Mouse (Mus musculus): ENCODE data around the gene Tppp3. TPM values are rescaled to one million over a fixed set of nuclear protein-coding genes. Genes with fewer than 3 reads are reported as not detected.

Tppp3 gene
- 588 TPM for polyA plus RNA-seq (2014; fragmentation: Illumina TruSeq; extraction: RNeasy Lipid Tissue Mini Kit (QIAGEN cat#74804); ENCODE audit: insufficient read depth, low read depth, low replicate concordance)

GRCm38 (mm10) chr8:105471314-105472015 is at the start of gene Tppp3:
Gene Tppp3, minus strand, starts transcription at chr8:105471526.

GRCm38 (mm10) chr8:105518436-105519313 is 47.3 kb upstream of the Tppp3 start, which contains the start of gene Hsd11b2:
Gene Hsd11b2, plus strand, starts transcription at chr8:105518755.

GRCm38 (mm10) chr8:105496439-105497180 is 25.3 kb upstream of the Tppp3 start, which contains the start of gene Zdhhc1:
Gene Zdhhc1, minus strand, starts transcription at chr8:105496902.

Other genes starting within 250 kb of the Tppp3 start
- gene D230025D16Rik, start 246.4 kb downstream of the Tppp3 start, polyA plus RNA-seq (2014; fragmentation: Illumina TruSeq; extraction: RNeasy Lipid Tissue Mini Kit (QIAGEN cat#74804); ENCODE audit: insufficient read depth, low read depth, low replicate concordance): 38.2 TPM
- gene B3gnt9, start 216.4 kb downstream of the Tppp3 start, polyA plus RNA-seq (2014; fragmentation: Illumina TruSeq; extraction: RNeasy Lipid Tissue Mini Kit (QIAGEN cat#74804); ENCODE audit: insufficient read depth, low read depth, low replicate concordance): 8.7 TPM
- gene Tradd, start 206.9 kb downstream of the Tppp3 start, polyA plus RNA-seq (2014; fragmentation: Illumina TruSeq; extraction: RNeasy Lipid Tissue Mini Kit (QIAGEN cat#74804); ENCODE audit: insufficient read depth, low read depth, low replicate concordance): 16.5 TPM
- 4.6 TPM for gene Fbxl8, start 206.9 kb downstream of the Tppp3 start, polyA plus RNA-seq (2014; fragmentation: Illumina TruSeq; extraction: RNeasy Lipid Tissue Mini Kit (QIAGEN cat#74804); ENCODE audit: insufficient read depth, low read depth, low replicate concordance)
- gene Hsf4, start 201.7 kb downstream of the Tppp3 start, polyA plus RNA-seq (2014; fragmentation: Illumina TruSeq; extraction: RNeasy Lipid Tissue Mini Kit (QIAGEN cat#74804); ENCODE audit: insufficient read depth, low read depth, low replicate concordance): 7.8 TPM
- 8.8 TPM for gene Nol3, start 195.4 kb downstream of the Tppp3 start, polyA plus RNA-seq (2014; fragmentation: Illumina TruSeq; extraction: RNeasy Lipid Tissue Mini Kit (QIAGEN cat#74804); ENCODE audit: insufficient read depth, low read depth, low replicate concordance)
- gene 4931428F04Rik, start 181.7 kb downstream of the Tppp3 start, polyA plus RNA-seq (2014; fragmentation: Illumina TruSeq; extraction: RNeasy Lipid Tissue Mini Kit (QIAGEN cat#74804); ENCODE audit: insufficient read depth, low read depth, low replicate concordance): 1.3 TPM
- 11.1 TPM for gene Exoc3l, start 175.4 kb downstream of the Tppp3 start, polyA plus RNA-seq (2014; fragmentation: Illumina TruSeq; extraction: RNeasy Lipid Tissue Mini Kit (QIAGEN cat#74804); ENCODE audit: insufficient read depth, low read depth, low replicate concordance)
- 36.6 TPM for gene E2f4, start 173.9 kb downstream of the Tppp3 start, polyA plus RNA-seq (2014; fragmentation: Illumina TruSeq; extraction: RNeasy Lipid Tissue Mini Kit (QIAGEN cat#74804); ENCODE audit: insufficient read depth, low read depth, low replicate concordance)
- 14.7 TPM for gene Elmo3, start 165.9 kb downstream of the Tppp3 start, polyA plus RNA-seq (2014; fragmentation: Illumina TruSeq; extraction: RNeasy Lipid Tissue Mini Kit (QIAGEN cat#74804); ENCODE audit: insufficient read depth, low read depth, low replicate concordance)
- gene Lrrc29, start 145.2 kb downstream of the Tppp3 start, polyA plus RNA-seq (2014; fragmentation: Illumina TruSeq; extraction: RNeasy Lipid Tissue Mini Kit (QIAGEN cat#74804); ENCODE audit: insufficient read depth, low read depth, low replicate concordance): 1.3 TPM
- gene Tmem208, start 145.2 kb downstream of the Tppp3 start, polyA plus RNA-seq (2014; fragmentation: Illumina TruSeq; extraction: RNeasy Lipid Tissue Mini Kit (QIAGEN cat#74804); ENCODE audit: insufficient read depth, low read depth, low replicate concordance): 113 TPM
- 28.9 TPM for gene Fhod1, start 123.6 kb downstream of the Tppp3 start, polyA plus RNA-seq (2014; fragmentation: Illumina TruSeq; extraction: RNeasy Lipid Tissue Mini Kit (QIAGEN cat#74804); ENCODE audit: insufficient read depth, low read depth, low replicate concordance)
- 1.9 TPM for gene Slc9a5, start 122.7 kb downstream of the Tppp3 start, polyA plus RNA-seq (2014; fragmentation: Illumina TruSeq; extraction: RNeasy Lipid Tissue Mini Kit (QIAGEN cat#74804); ENCODE audit: insufficient read depth, low read depth, low replicate concordance)
- gene Plekhg4, start 98.3 kb downstream of the Tppp3 start, polyA plus RNA-seq (2014; fragmentation: Illumina TruSeq; extraction: RNeasy Lipid Tissue Mini Kit (QIAGEN cat#74804); ENCODE audit: insufficient read depth, low read depth, low replicate concordance): 0.29 TPM
- 0.21 TPM for gene Kctd19, start 58.0 kb downstream of the Tppp3 start, polyA plus RNA-seq (2014; fragmentation: Illumina TruSeq; extraction: RNeasy Lipid Tissue Mini Kit (QIAGEN cat#74804); ENCODE audit: insufficient read depth, low read depth, low replicate concordance)
- gene Lrrc36, start 58.0 kb downstream of the Tppp3 start, polyA plus RNA-seq (2014; fragmentation: Illumina TruSeq; extraction: RNeasy Lipid Tissue Mini Kit (QIAGEN cat#74804); ENCODE audit: insufficient read depth, low read depth, low replicate concordance): 6.2 TPM
- gene Zdhhc1, start 25.4 kb upstream of the Tppp3 start, polyA plus RNA-seq (2014; fragmentation: Illumina TruSeq; extraction: RNeasy Lipid Tissue Mini Kit (QIAGEN cat#74804); ENCODE audit: insufficient read depth, low read depth, low replicate concordance): 33.8 TPM
- gene Hsd11b2, start 47.2 kb upstream of the Tppp3 start, polyA plus RNA-seq (2014; fragmentation: Illumina TruSeq; extraction: RNeasy Lipid Tissue Mini Kit (QIAGEN cat#74804); ENCODE audit: insufficient read depth, low read depth, low replicate concordance): 0.74 TPM
- gene Atp6v0d1, start 94.5 kb upstream of the Tppp3 start, polyA plus RNA-seq (2014; fragmentation: Illumina TruSeq; extraction: RNeasy Lipid Tissue Mini Kit (QIAGEN cat#74804); ENCODE audit: insufficient read depth, low read depth, low replicate concordance): 95.5 TPM
- gene Ripor1, start 133.7 kb upstream of the Tppp3 start, polyA plus RNA-seq (2014; fragmentation: Illumina TruSeq; extraction: RNeasy Lipid Tissue Mini Kit (QIAGEN cat#74804); ENCODE audit: insufficient read depth, low read depth, low replicate concordance): 24.7 TPM
- gene Ctcf, start 165.0 kb upstream of the Tppp3 start, polyA plus RNA-seq (2014; fragmentation: Illumina TruSeq; extraction: RNeasy Lipid Tissue Mini Kit (QIAGEN cat#74804); ENCODE audit: insufficient read depth, low read depth, low replicate concordance): 25.0 TPM
- gene Agrp, start 165.9 kb upstream of the Tppp3 start, polyA plus RNA-seq (2014; fragmentation: Illumina TruSeq; extraction: RNeasy Lipid Tissue Mini Kit (QIAGEN cat#74804); ENCODE audit: insufficient read depth, low read depth, low replicate concordance): 4.4 TPM
- 2.7 TPM for gene Carmil2, start 214.7 kb upstream of the Tppp3 start, polyA plus RNA-seq (2014; fragmentation: Illumina TruSeq; extraction: RNeasy Lipid Tissue Mini Kit (QIAGEN cat#74804); ENCODE audit: insufficient read depth, low read depth, low replicate concordance)
- gene Acd, start 229.6 kb upstream of the Tppp3 start, polyA plus RNA-seq (2014; fragmentation: Illumina TruSeq; extraction: RNeasy Lipid Tissue Mini Kit (QIAGEN cat#74804); ENCODE audit: insufficient read depth, low read depth, low replicate concordance): 22.3 TPM
- 12.1 TPM for gene Pard6a, start 229.6 kb upstream of the Tppp3 start, polyA plus RNA-seq (2014; fragmentation: Illumina TruSeq; extraction: RNeasy Lipid Tissue Mini Kit (QIAGEN cat#74804); ENCODE audit: insufficient read depth, low read depth, low replicate concordance)
- gene 4933405L10Rik, start 236.1 kb upstream of the Tppp3 start, polyA plus RNA-seq (2014; fragmentation: Illumina TruSeq; extraction: RNeasy Lipid Tissue Mini Kit (QIAGEN cat#74804); ENCODE audit: insufficient read depth, low read depth, low replicate concordance): not detected
- gene Enkd1, start 236.7 kb upstream of the Tppp3 start, polyA plus RNA-seq (2014; fragmentation: Illumina TruSeq; extraction: RNeasy Lipid Tissue Mini Kit (QIAGEN cat#74804); ENCODE audit: insufficient read depth, low read depth, low replicate concordance): 4.8 TPM